Mouse (Mus musculus) layer of hippocampus, postnatal 14 days (tissue): ENCODE results near the gene Ndufs7. TPM values are rescaled to one million over a fixed set of nuclear protein-coding genes. Genes with fewer than 3 reads are reported as not detected.
"Not testable (repeated sequence)": the region's sequence is repeated elsewhere in the genome, so short reads cannot be mapped to it uniquely, and the experiment has no call there.

ENCODE experiments used
- DNase-seq, 2 experiments: peaks; one replicate each; pipeline ENCODE4 v3.0.0; 2021 to 2022; ENCODE audit warnings: low spot score in 2 of 2, mixed read lengths in 1 of 2
- total RNA-seq, 2 experiments: library from RNA; stranded (reverse); gene quantifications; 2 replicates each; pipeline ENCODE4 v1.2.3; 2021

The Ndufs7 gene
- total RNA-seq, 2 experiments from 2014 or later: 169 to 175 TPM

DNA sequence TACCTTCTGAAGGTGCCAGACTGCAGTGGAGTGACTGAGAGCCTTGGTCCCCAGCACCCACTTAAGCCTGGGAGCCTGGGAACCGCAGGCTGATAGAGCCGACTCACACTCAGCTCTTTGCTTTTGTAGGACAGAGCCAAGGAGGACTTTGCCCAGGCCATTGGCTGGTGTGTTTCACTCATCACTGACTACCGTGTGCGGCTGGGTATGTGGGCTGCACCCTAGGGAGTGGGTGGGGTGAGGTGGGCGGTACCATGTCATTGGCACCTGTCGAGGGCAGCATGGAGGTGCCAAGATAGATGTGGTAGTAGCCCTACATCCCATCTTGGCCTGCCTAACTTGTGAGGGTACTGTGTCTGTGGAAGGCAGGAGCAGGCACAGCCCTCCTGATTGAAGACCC, 9.1 kb upstream of the Ndufs7 start:
- no peak for DNase-seq

DNA sequence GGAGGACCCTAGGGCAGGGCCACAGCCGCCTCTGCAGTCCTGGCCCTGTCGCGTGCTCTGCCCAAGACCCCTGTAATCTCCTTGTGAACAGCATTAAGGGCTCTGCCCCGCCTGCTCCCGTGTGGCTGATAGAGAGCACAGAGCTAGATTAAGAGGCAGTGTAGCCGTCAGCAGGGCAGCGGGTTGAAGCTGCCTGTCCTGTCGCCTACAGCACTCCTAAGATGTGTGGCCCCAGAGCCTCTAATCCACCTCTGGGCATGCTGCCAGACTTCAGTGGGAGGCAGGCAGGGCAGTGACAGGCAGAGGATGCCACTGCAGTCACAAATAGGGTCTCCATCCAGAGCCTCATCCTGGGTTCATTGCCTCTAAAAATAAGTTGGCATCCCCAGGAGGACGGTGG, 6.8 kb upstream of the Ndufs7 start:
- DNase-seq: no peak

DNA sequence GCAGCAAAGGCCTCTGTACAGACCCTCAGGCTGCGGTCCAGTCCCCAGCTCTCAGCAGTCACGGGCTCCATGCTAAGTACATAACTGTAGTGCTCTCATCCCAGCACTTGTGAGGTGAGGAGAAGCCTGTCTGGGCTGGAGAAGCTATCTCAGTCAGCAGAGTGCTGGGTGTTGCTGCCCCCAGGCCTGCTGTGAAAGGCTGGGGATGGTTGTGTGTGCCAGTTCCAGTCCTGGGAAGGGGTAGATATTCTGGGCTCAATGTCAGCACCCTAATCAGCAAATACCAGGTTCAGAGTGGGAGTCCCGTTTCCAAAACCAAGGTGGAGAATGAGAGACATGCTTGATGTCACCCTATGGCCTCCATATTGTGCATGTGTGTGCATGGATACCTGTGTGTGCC, 6.3 kb upstream of the Ndufs7 start:
- no peak for DNase-seq

DNA sequence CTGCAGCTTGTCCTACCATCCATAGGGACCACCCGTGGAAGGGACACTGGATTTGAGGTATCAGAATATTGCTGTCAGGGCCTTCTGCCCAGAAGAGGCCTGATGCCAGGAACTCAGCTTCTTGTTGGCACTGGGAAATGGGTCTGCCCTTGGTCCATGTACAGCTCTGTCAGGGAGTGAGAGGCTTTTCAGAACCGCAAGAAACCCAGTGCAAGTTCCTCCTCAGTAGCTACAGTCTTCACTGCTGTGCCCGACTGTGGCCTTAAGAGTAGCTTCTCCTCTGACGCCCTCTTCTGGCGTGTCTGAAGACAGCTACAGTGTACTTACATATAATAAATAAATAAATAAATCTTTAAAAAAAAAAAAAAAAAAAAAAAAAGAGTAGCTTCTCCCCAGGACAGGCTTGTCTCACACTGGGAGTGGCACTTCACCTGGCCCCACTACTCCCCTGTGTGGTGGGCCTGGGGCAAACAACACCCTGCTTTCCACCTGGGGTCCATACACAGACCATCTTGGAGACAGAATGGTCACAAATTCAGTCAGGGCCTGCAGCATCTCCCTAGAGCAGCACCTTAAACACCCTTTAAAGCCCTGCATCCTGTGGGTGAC, 4.0 kb upstream of the Ndufs7 start:
- DNase-seq: no peak

DNA sequence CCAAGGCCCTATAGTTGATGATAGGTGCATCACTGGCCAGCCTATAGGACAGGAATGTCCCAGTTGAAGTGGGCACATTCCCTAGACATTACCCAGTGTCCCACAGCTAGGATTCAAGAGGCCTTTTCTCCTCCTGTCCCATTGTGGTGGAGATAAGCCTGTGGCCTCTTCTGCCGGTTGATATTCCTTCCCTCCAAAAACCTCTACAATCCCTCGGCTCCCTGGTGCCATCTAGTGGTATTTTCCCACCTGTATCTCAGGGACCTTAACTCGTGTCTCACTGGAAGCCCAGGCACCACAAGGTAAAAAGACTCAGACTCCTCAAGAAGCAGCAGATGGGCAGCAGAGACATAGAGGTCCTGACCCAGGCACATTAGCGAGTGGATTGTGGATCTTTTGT, 3.3 kb upstream of the Ndufs7 start:
- peak; percentile 78 to 87 for DNase-seq

DNA sequence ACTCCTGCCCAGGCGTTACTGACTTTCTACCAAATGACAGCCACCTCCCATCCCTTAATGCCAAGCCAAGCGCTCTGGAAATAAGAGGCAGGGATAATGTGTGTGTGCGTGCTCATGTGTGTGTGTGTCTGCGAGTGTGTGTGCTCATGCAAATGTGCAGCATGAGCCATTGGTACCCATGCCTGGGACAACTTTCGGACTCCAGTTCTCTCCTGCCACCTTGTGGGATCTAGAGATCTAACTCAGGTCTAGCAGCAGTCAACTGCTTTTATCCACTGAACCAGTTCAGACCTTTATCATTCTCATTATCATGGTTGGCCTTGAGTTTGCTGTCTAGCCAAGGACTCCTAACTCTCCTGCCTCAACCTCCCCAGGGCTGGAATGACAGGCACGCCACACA, 1.1 kb upstream of the Ndufs7 start:
- peak in 1 of 2 experiments; percentile 57 for DNase-seq

DNA sequence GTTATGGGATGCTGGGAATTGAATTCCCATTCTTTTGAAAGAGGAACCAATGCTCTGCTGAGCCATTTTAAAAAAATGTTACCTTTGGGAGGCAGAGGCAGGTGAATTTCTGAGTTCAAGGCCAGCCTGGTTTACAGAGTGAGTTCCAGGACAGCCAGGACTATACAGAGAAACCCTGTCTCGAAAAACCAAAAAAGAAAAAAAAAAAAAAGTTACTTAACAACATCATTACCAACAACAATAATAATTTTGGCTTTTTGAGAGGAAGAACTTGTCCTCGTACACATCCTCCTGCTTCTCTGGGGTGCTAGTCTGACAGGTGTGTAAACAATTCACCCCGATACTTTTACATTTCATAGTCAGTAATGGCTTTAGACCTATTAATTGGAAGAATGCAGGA, 484 bp upstream of the Ndufs7 start:
- DNase-seq: not testable (repeated sequence)

DNA sequence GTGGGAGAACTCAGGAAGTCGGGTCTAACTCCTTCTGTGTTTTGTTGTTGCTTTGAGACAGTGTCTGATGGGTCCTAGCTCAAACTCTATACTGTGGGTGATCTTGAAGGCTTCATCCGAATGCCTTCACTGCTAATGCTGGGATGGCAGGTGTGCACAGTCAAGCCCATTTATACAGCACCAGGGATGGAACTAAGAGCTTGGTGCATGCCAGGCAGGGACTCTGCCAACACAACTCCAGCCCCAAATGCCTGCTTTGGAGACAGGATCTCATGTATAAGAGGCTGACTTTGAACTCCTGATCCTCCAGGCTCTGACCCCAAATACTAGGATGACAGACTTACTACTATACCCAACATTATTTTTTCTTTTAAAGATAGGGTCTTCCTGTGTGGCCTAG, 1.1 kb downstream of the Ndufs7 start:
- DNase-seq: no peak

DNA sequence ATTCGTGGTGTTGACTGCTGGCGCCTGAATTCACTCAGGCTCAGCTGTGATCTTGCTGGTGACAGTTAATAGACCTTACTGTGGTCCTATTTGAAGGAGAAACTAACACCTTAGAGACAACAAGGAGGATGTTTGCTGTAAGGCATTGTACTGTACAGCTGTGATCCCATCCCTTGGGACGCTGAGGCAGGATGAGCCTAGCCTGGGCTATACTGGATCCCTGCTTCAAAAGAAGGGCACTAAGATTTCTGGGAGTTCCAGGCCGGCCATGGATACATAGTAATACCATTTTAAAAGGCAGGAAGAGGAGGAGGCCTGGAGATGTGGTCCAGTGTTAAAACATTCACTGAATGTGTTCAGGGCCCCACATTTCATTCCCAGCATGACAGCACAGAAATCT, 1.7 kb downstream of the Ndufs7 start:
- DNase-seq: no peak

DNA sequence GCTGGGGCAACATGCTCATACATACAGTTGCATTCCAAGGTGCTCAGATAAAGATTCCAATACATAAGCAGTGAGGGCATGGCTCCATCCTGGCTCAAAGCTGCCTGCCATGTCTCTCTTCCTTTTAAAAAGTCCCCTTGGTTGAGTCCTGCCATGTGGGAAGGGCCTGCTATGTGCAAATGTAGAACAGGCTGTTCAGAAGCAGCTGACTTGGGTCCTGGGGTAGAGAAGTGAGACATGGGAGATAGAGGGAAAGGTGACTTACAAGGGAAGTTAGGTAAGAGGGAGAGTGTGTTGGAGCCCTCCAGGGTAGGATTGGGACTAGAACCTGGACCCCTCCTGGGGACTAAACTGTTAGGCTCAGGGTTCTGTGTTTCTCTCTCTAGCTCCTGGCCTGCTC, 3.1 kb downstream of the Ndufs7 start:
- DNase-seq: no peak

DNA sequence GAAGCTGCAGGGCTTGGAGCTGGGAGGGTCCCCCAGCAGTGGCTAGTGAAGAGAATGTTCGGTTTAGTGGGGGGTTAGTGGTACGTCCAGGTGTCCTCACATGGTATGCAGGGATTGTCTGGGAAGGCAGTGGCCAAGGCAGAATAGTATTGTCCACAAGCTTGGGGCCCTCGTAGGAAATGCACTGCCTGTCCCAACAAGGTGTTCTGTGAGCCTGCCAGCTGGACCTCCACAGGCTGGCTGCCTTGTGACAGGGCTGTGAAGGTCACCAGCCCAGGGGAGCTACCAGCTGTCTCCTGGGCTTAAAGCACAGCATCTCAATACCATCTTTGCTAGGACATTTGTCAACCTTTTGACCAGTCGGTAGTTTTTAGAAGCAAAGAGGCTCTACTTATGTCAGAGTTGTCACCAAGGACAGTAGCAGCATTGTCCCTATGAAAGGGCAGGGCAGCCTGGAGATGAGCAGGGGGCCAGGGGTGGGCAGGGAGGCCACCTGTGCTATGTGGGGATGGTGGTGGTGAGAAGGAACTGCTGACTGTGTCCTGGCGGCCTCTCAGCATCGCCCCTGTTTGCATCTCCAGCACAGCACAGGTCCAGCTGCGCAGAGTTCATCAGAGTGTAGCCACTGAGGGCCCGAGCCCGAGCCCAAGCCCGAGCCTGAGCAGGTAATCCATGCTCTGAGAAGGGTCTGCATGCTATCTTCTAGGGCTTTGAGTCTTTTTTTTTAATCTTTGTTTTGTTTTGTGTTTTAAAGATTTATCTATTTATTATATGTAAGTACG, 3.8 kb downstream of the Ndufs7 start:
- no peak for DNase-seq

DNA sequence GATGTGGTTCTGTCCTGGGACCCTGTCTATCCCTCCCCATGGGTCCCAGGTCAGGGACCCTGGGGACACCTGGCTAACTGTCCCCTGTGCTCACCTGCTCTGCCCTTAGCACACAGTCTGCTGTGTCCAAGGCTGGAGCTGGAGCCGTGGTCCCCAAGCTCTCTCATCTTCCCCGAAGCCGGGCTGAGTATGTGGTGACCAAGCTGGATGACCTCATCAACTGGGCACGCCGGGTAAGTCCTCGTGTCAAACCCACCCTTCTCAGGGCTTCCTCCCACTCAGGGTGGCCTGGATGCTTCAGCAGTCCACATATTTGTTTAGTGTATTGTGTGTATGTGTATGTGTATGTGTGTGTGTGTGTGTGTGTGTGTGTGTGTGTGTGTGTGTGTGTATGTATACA, 4.6 kb downstream of the Ndufs7 start:
- no peak for DNase-seq

DNA sequence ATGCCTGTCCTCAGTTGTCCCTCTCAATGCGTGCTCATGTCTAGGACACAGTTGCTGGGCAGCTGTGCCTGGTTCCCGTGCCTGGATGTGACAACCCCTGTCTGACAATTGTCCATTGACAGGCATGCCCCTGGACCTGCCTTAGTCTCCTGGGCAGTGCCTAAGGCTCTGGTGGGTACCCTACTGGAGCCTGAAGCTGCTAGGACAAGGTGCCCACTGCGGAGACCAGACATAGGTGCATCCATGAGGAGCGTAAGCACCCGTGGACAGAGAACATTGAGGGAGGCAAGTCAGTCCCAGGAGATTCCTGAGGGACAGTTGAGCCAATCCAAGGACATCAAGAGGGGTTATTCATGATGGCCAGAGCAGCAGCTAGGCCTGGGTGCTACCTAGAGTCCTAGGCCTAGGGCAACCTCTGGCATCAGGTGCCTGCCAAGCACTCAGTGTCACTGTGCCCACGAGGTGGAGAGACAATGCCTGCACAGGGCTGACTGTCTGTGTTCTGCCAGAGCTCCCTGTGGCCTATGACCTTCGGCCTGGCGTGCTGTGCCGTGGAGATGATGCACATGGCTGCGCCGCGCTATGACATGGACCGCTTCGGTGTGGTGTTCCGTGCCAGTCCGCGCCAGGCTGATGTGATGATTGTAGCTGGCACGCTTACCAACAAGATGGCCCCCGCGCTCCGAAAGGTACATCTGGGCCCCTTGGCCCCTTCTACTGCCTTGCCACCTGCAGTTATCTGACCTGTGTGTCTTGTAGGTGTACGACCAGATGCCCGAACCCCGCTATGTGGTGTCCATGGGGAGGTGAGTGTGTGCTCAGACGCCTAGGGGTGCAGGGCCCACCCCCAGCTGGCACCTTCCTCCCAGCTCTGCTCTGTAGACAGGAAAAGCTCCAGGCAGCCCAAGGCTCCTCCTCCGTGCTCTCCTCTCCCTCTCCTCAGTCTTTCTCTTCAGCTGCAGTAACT, 5.7 kb downstream of the Ndufs7 start:
- DNase-seq: no peak

DNA sequence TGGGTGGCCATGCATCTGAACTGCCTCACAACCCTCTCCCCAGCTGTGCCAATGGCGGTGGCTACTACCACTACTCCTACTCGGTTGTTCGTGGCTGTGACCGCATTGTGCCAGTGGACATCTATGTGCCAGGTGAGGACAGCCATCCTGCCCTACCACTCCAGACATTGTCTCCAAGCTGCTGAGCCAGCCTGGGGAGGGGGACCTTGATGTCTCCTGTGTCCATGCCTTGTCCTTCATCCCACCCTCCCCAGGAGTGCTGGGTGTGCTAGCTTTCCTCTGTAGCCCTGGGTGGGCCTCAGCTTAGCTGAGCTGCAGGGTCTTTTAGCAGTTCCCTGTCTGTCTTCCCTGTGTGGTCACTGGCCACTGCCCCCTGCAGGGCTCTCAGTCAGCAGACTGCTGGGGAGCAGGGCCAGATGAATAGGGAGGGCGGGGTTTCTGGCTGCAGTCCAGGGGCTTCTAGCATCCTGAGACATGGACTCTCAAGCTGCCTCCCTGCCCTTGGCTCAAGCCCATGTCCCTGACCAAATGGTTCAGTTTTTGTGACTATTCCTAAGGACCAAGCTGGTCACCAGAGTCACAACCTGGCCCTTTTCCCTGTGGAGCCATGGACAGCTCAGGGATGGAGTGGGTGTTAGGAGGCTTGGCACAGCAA, 7.1 kb downstream of the Ndufs7 start:
- DNase-seq: no peak

DNA sequence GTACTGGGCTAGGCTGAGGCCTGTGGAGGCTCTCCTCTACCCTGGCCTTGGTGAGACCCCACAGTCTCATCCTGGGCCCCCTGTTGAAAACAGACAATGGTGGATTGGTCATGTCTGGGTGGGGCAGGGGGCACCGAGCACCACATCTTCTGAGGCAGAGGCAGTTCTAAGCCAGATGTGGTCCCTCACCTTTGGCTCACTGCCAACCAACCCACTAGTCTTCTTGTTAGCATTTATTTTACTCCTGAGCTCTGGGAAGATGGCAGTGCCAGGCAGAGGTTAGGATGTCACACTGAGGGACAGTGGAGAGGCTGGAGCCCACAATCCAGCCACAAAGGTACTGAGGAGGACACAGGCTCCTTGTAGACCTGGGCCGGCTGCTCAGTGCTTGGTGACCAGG, 9.0 kb downstream of the Ndufs7 start:
- DNase-seq: no peak

DNA sequence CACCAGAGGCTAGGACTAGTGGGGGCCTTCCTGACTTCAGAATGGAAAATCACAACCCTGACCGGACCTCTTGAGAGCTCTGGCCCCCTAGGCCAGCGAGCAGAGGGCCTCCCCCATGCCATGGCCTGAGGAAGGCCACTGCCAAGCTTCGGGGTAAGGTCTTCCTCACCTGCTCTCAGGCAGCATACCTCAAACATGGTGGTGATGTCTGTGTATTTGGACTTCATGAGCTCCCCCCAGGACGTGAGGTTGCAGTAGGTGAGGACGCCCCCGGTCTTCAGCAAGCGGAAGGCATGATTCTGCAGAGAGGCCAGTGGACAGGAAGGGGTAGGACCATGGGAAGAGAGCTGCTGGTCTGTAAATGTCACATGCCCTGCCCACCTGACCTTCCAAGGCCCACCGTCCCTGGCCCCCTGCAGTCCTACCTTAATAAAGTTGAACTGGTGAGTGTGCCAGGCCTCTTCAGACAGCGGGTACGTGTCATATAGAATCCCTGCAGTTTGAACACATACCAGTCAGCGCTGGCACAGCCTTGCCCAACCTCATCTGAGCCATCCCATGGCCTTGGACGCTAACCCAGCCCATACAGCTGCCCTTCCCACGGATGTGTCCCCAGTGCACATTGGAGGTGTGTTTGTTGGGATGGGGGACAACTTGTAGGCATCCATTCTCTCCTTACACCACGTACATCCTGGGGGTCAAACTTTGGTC, 10.0 kb downstream of the Ndufs7 start:
- no peak for DNase-seq

DNA sequence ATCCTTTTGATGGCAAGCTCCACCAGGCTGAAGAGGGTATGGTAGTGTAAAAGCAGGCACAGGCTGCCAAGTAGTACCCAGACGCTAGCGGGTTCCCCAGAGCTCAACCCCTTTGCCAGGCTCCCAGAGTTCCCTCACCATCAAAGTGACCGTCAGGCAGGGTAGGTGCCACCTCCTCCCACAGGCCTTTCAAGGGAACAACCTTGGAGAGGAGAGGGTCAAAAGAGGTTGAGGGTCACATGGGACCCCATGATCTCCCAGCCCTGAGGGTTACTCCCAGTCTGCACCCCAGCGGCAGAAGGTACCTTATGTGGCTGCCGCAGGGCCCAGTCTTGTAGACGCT, 10.5 kb downstream of the Ndufs7 start:
- no peak for DNase-seq

DNA sequence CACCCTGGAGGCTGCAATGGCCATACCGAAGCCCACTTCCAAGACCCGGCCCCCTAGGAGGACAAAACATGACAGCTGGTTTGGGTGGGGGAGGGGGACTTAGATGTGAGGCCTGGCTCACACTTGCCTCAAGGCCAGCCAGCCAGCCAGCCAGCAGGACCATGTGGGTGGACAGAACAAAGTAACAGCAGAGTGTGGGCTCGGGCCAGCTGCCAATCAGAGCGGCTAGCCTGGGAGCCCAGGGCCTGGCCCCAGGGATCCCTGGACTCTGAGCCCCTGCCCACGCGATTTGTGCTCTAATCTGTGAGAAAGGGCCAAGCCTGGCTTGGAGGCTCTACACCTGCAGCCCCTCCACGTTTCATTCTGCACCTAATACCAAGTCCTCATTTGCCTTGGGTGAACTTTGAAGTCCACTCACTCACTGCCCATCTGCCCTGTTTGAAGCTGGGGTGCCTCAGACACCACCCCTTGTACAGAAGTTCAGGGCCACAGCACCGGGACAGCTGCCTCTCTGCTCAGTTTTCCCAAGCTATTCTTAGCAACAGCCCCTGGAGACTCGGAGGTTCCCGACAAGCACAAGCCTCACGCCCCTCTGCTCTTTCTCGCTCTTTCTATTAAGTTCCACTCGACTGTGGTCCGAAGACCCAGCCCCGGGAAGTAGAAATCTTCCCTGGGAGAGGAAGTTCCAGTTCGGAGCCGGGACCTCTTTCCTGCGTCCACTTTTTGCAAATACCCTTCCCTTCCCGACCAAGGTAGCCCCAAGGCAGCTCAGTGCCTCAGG, 11.1 kb downstream of the Ndufs7 start:
- peak; percentile 58 to 74 for DNase-seq

DNA sequence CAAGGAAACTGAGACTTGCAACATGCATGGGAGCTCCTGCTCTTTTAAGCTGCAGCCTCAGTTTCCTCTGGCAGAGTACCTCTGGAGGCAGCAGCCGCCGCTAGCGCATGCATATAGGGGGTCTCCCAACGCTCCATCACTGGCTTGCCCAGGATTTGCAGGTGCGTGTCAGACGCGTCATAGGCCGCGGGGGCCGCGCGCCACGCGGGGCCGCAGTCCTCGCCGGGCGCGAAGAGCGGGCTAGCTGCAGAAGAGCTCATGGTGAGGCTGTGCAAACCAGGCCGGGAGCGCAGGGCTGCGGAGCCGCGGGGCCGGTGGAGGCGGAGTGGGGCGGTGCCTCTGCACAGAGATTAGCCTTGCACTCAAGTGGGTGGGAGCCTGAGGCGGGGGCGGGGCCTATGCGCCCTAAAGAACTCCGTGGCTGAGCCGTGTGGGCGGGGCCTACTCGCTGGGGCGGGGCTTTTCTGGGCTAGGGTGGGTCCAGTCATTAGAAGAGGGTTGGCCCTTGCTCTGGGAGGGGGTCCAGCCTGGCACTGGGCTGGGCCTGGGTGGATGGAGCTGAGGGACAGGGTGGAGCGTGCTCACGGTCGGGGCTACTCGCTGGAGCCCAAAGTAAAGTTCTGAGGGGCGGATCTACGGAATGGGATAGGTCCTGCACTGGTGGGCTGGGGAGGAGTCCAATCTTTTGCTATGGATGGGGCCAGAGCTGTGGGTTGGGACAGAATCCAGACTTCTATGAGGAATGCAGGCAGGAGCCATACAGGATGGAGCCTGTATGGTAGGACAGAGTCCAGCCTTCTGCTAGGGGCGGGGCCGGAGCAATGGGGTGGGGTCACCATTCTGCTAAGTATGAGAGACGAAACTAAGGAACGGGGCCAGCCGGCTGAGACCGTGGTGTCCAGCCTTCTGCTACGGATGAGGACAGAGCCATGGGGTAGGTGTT, 12.0 kb downstream of the Ndufs7 start, which contains the start of the genes Gamt and Dazap1:
Gene Gamt (minus strand): TSS at position 371 of the 943 bp plus-strand sequence.
Gene Dazap1 (plus strand): TSS at position 845 of the 943 bp plus-strand sequence.
- peak; percentile 86 to 95 for DNase-seq
